Mouse (Mus musculus): ENCODE data around the gene Katnbl1. TPM values are rescaled to one million over a fixed set of nuclear protein-coding genes. Genes with fewer than 3 reads are reported as not detected.

The Katnbl1 gene
- total RNA-seq (2023) = 10 to 100 TPM in 1 of 2 experiments, 1 to 10 TPM in 1; 9.8 to 10.3 TPM

DNA sequence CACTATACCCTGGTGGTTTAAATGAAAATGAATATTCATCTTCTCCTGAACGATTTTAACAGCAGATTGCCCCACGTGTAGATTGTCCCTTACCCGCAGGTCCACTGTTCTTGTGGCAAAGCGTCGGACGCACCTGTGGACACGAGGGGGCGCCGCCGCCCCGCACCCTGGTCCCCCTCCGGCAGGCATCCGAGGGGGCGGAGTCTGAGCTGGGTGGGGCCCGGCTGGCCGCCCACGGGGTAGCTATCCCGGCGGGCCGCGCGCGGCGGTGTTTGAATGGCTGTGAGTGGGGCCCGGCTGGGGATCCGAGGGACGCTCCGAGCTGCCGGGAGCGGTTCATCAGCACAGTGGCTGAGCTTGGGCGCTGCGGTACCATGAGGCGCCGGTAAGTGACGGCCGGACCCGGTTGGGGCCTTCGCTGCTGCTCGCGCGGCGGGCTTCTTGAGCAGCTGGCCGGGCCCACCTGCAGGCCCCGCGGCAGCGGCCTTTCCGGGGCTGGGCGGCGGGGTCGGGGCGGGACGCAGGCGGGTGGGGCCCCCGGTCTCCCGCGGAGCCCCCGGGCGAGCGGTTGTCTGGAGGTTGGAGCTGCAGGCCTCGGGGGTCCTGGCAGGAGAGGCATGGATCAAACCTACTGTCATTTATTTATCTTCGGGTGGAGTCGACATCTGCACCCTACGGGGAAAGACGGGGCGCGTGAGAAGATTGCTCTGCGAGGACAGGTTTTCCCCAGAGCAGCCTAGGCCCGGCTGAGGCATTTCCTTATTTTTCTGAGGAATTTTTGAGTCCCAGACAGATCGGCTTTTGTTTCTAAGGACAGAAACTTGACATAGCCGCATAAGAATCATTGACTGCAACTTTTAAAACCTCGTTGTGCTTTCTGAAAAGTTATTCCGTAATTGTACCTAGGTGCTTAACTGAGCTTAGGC lies at the start of gene Katnbl1:
Gene Katnbl1, plus strand, starts transcription at position 239 of the 926 bp plus-strand sequence.

GRCm38 (mm10) chr2:112367726-112368673 lies 11.0 kb upstream of the Katnbl1 start, which contains the start of gene Emc4:
TSS of gene Emc4 (minus strand) at chr2:112368027.

DNA sequence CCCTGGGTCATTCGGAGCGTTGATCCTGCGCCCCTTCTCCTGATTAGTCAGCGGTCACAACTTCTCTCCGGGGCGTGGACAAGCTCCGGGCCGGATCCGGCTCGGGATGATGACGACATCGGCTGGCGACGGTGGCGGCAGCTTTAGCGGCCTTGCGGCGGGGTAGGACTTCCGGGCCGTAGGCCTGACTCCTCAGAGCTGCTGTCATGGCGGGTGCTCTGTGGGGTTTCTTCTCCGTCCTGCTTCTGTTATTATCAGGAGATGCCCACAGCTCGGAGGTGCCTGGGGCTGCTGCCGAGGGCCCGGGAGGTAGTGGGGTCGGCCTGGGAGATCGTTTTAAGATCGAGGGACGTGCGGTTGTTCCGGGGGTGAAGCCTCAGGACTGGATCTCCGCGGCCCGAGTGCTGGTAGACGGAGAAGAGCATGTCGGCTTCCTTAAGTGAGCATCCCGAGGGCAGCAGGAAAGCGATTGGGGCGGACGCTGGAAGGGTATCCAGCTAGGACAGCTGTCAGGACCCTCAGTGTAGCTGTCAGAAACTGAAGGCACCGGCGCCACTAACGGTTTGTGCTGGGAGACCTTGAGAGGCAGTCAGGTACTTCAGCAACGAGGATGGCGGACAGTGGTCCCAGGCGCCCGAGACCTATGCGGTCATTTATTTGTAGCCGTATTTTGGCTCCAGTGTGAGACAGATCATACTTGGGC lies 76.0 kb downstream of the Katnbl1 start, which contains the start of gene Emc7:
Gene Emc7, plus strand, starts transcription at position 136 of the 703 bp plus-strand sequence.

Other genes starting within 250 kb of the Katnbl1 start
- not detected for gene Olfr1316, start 244.2 kb upstream of the Katnbl1 start, total RNA-seq (2023)
- gene Olfr1317, start 238.9 kb upstream of the Katnbl1 start, total RNA-seq (2023) = not detected
- gene Olfr1318, start 225.0 kb upstream of the Katnbl1 start, total RNA-seq (2023) = not detected
- 10 to 100 TPM; 79.3 to 79.9 TPM for gene Lpcat4, start 139.7 kb upstream of the Katnbl1 start, total RNA-seq (2023)
- not detected for gene Nutm1, start 119.9 kb upstream of the Katnbl1 start, total RNA-seq (2023)
- 10 to 100 TPM; 48.3 to 50.6 TPM for gene Nop10, start 117.3 kb upstream of the Katnbl1 start, total RNA-seq (2023)
- gene Slc12a6, start 113.4 kb upstream of the Katnbl1 start, total RNA-seq (2023) = 100 to 1,000 TPM; 233 to 238 TPM
- not detected for gene Gm21985, start 112.9 kb upstream of the Katnbl1 start, total RNA-seq (2023)
- gene Emc4, start 11.2 kb upstream of the Katnbl1 start, total RNA-seq (2023) = 10 to 100 TPM; 24.0 to 27.2 TPM
- 10 to 100 TPM; 13.8 to 15.0 TPM for gene Emc7, start 75.8 kb downstream of the Katnbl1 start, total RNA-seq (2023)
- gene Chrm5, start 101.6 kb downstream of the Katnbl1 start, total RNA-seq (2023) = not detected
- 10 to 100 TPM; 11.8 to 15.9 TPM for gene Aven, start 113.8 kb downstream of the Katnbl1 start, total RNA-seq (2023)

All from monocyte, adult 59 days (primary cell).